Mouse (Mus musculus) v-Abl transformed pro-B cells (cell line): ENCODE results near the gene Pacsin2.

ENCODE experiments used
- in situ Hi-C, 2 experiments: fragments of 400-800 bp; cut with MboI; formaldehyde crosslinking; loops; one replicate each; pipeline ENCODE4 v1.15.1; 2025; ENCODE audit not compliant: unreplicated experiment in 2 of 2

Gene Pacsin2

DNA sequence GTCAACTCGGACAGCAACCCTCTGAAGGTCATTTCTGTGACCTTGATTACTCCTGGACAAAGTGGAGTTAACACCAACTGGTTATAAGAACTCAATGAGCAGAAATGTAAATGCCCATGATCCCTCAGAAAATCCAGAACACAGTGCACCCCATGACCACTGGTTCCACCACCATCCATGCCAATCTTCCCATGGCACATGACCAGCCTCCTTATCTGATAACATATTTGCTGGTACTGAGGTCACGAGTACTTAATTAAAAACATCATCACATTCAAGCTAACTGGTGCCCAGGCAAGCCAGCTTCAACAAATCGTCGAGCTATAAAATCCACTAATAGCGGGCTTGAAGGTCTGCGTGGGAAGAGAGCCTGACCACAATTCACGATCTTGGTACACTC is 10.0 kb downstream of the Pacsin2 start:
- in situ Hi-C loops: no loop called here

GRCm38 (mm10) chr15:83453879-83454278 is 10.5 kb downstream of the Pacsin2 start:
- in situ Hi-C loops: no loop called here

DNA sequence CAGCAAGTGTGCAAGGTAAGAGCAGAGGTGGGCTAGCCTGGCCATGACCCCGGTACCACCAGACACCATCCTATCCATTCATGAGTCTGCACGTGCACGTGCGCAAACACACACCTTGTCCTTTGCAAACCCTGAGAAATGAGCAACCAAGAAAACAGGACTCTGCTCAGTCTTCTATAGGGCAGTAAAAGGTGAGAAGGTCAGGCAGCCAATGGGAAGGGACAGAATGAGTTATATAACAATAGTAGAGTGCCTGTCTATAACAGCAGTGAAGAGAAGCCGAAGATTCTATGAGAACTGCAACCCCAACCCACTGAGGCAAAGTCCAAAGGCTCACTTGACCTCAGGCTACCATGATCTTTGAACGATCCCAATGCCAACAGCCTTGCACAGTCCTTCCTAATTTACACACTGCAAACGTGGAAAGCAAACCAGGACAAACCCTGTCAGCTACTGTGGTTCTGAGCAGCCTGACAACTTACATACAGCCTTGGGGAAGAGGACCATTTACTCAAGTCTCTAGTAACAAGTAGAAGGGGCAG is 12.1 kb downstream of the Pacsin2 start:
- in situ Hi-C loops: no loop called here

DNA sequence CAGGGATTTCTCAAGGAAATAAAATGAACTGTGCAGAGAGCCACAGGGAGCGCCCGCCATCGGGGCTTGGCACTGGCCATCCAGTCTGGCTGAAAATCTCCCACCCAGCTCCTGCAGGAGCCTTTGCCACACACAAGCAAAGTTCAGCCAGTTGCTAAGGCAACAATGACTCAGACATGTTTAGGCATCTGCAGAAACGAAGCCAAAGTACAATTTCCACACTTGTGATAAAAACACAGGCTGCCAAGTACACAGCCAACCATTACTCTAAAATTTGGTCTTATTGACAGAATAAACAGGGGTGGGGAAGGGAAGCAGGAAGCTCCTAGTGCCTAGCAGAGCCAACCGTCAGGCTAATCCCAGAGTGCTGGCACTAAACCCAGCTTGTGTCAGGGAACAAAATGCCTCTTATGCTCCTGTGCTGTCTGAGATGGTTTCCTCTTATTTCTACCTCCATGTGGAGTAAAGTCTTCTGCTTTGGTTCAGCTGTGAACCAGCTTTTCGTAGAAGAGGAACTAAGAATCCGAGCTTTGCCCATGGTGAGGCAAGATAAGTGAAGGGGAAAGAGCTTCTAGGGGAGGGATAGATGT is 12.7 kb downstream of the Pacsin2 start:
- in situ Hi-C loops: no loop called here

GRCm38 (mm10) chr15:83450007-83450406 is 14.4 kb downstream of the Pacsin2 start:
- in situ Hi-C loops: no loop called here

GRCm38 (mm10) chr15:83448646-83449045 is 15.8 kb downstream of the Pacsin2 start:
- in situ Hi-C loops: no loop called here

- in situ Hi-C loops: no loop called here
Observed at GRCm38 (mm10) chr15:83447791-83448544, 16.4 kb downstream of the Pacsin2 start.

- in situ Hi-C loops: no loop called here
Observed at GRCm38 (mm10) chr15:83445908-83446307, 18.5 kb downstream of the Pacsin2 start.

DNA sequence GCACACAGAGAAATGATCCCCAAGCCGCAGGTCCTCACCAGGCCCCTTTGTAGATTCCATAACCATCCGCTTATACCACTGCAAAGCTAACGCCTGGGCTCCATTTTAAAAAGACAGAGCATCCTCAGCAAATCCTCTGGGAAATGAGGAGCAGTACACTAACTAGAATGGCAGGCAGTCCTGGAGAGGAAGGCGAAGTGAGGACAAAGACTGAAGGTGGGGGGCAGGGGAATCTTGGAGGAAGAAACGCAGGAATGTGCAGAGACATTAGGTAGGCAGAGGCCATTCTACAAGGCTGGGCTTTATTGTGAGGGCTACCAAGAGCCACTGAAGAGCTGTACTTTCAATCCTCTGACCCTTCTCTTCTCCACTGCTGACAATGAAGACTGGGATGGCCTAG is 19.0 kb downstream of the Pacsin2 start:
- in situ Hi-C loops: no loop called here

DNA sequence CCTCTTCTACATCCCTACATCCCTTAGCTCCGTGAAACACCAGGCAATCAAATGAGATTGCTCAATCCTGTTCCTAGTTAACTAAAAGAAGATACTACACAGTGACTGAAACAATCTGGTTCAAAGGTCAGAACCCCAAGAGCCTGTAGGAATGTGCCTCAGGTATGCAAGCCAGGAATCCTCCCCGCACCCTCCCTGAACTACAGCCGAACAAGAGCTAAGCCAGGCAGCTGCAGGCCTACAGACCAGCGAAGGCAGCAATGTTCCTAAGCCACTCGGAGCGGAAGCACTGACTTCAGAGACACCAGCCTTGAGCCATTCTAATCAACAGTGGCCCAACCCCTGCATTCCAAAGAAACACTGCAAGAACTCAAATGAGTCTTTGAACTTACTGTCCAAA is 20.0 kb downstream of the Pacsin2 start:
- in situ Hi-C loops: no loop called here

GRCm38 (mm10) chr15:83442495-83443037 is 21.8 kb downstream of the Pacsin2 start:
- in situ Hi-C loops: no loop called here

DNA sequence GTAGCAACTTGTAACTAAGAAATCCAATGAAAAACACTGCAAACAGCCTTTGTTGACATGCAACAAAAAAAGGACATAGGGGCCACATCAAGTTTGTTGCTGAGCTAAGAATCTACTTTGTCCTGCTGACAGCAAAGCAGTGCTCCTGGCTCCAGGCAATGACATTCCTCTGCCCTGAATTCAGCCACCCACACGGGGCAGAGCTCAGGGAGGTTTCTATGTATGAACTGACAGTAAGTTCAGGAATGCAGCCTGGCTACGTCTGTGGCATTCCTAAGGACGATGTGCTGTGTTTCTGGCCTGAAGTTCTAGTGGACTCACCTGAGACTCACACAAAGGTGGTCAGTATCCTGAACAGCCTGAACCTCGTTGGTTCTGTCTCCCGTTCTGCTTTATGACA is 23.7 kb downstream of the Pacsin2 start:
- in situ Hi-C loops: no loop called here

GRCm38 (mm10) chr15:83436541-83436940 is 27.9 kb downstream of the Pacsin2 start:
- in situ Hi-C loops: no loop called here

DNA sequence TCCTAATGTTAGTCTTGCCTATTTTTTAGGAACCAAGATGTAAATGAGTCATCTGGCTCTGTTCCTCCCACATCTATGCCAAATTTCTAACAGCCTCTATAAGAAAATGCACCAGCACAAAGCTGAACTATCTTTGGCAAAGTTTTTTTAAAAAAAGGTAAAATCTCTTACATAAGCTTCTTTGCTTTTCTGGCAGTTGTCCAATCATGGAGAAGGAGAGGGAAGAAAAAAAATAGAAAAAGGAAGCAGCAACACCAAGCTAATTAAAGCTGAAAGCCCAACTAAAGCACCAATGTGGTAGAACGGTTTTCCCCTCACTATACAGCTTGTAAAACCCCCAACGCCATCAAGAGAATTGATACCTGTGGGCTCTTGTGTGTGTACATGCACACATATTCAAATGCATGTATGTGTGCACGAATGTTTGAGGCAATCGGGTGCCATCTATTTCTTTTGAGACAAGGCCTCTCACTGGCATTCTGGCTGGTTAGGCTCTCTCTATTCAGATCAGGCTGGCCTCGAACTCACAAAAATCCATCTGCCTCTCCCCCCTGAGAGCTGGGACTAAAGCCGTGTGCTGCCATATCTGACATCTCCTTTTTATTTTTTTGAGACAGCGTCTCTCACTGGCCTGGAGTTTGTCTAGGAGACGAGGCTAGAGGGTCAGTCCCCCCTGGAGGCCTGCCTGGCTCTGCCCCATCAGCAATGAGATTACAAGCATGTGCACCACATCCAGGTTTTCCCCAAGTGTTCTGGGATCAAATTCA is 28.9 kb downstream of the Pacsin2 start:
- in situ Hi-C loops: no loop called here

GRCm38 (mm10) chr15:83434692-83435091 is 29.7 kb downstream of the Pacsin2 start:
- in situ Hi-C loops: no loop called here

- in situ Hi-C loops: no loop called here
Observed at GRCm38 (mm10) chr15:83433344-83433743, 31.1 kb downstream of the Pacsin2 start.

- in situ Hi-C loops: no loop called here
Observed at GRCm38 (mm10) chr15:83432231-83433031, 32.0 kb downstream of the Pacsin2 start.

- in situ Hi-C loops: no loop called here
Observed at GRCm38 (mm10) chr15:83430986-83431763, 33.2 kb downstream of the Pacsin2 start.

- in situ Hi-C loops: no loop called here
Observed at GRCm38 (mm10) chr15:83430419-83430818, 34.0 kb downstream of the Pacsin2 start.

- in situ Hi-C loops: no loop called here
Observed at GRCm38 (mm10) chr15:83428586-83428985, 35.8 kb downstream of the Pacsin2 start.
